Mouse (Mus musculus): ENCODE measurements around the gene Bpifb5.
"Not testable (repeated sequence)": the region's sequence is repeated elsewhere in the genome, so short reads cannot be mapped to it uniquely, and the experiment has no call there.

Bpifb5 gene

GRCm38 (mm10) chr2:154223265-154223916, at the start of gene Bpifb5:
Gene Bpifb5 (plus strand): TSS chr2:154223742.
- no peak for DNase-seq (ENCODE audit: low spot score)

GRCm38 (mm10) chr2:154181900-154182299, 41.6 kb upstream of the Bpifb5 start:
- not testable (repeated sequence) for DNase-seq (ENCODE audit: low spot score)

- DNase-seq (ENCODE audit: low spot score), result not testable (repeated sequence)
Measured at GRCm38 (mm10) chr2:154183061-154183460, 40.5 kb upstream of the Bpifb5 start.

GRCm38 (mm10) chr2:154185319-154185718, 38.2 kb upstream of the Bpifb5 start:
- no peak for DNase-seq (ENCODE audit: low spot score)

- DNase-seq (ENCODE audit: low spot score), result no peak
Measured at GRCm38 (mm10) chr2:154185748-154186147, 37.8 kb upstream of the Bpifb5 start.

- no peak for DNase-seq (ENCODE audit: low spot score)
Measured at GRCm38 (mm10) chr2:154187468-154187867, 36.1 kb upstream of the Bpifb5 start.

- DNase-seq (ENCODE audit: low spot score), result no peak
Measured at GRCm38 (mm10) chr2:154189877-154190434, 33.6 kb upstream of the Bpifb5 start.

GRCm38 (mm10) chr2:154190546-154191258, 32.8 kb upstream of the Bpifb5 start, which contains the start of gene Bpifb1:
Gene Bpifb1 (plus strand): TSS chr2:154190818.
- DNase-seq (ENCODE audit: low spot score), result no peak

GRCm38 (mm10) chr2:154192141-154192540, 31.4 kb upstream of the Bpifb5 start:
- no peak for DNase-seq (ENCODE audit: low spot score)

- DNase-seq (ENCODE audit: low spot score), result no peak
Measured at GRCm38 (mm10) chr2:154193071-154193470, 30.5 kb upstream of the Bpifb5 start.

GRCm38 (mm10) chr2:154193994-154194504, 29.5 kb upstream of the Bpifb5 start:
- DNase-seq (ENCODE audit: low spot score), result no peak

GRCm38 (mm10) chr2:154197036-154197435, 26.5 kb upstream of the Bpifb5 start:
- no peak for DNase-seq (ENCODE audit: low spot score)

GRCm38 (mm10) chr2:154204630-154205029, 18.9 kb upstream of the Bpifb5 start:
- DNase-seq (ENCODE audit: low spot score), result no peak

- DNase-seq (ENCODE audit: low spot score), result no peak
Measured at GRCm38 (mm10) chr2:154206908-154207307, 16.6 kb upstream of the Bpifb5 start.

- DNase-seq (ENCODE audit: low spot score), result no peak
Measured at GRCm38 (mm10) chr2:154209112-154209511, 14.4 kb upstream of the Bpifb5 start.

- no peak for DNase-seq (ENCODE audit: low spot score)
Measured at GRCm38 (mm10) chr2:154211121-154211520, 12.4 kb upstream of the Bpifb5 start.

- no peak for DNase-seq (ENCODE audit: low spot score)
Measured at GRCm38 (mm10) chr2:154211881-154212280, 11.7 kb upstream of the Bpifb5 start.

- peak; percentile 24 for DNase-seq (ENCODE audit: low spot score)
Measured at GRCm38 (mm10) chr2:154215191-154215590, 8.4 kb upstream of the Bpifb5 start.

- DNase-seq (ENCODE audit: low spot score), result no peak
Measured at GRCm38 (mm10) chr2:154219950-154220349, 3.6 kb upstream of the Bpifb5 start.

- no peak for DNase-seq (ENCODE audit: low spot score)
Measured at GRCm38 (mm10) chr2:154223917-154224273, 353 bp downstream of the Bpifb5 start.

- DNase-seq (ENCODE audit: low spot score), result no peak
Measured at GRCm38 (mm10) chr2:154226991-154227390, 3.4 kb downstream of the Bpifb5 start.

GRCm38 (mm10) chr2:154227830-154228229, 4.3 kb downstream of the Bpifb5 start:
- DNase-seq (ENCODE audit: low spot score), result no peak

- no peak for DNase-seq (ENCODE audit: low spot score)
Measured at GRCm38 (mm10) chr2:154233426-154233825, 9.9 kb downstream of the Bpifb5 start.

Data from spleen, adult 12 weeks (tissue).